9 mouse cellular contexts compared by ENCODE assay signal in the genomic region with DNA sequence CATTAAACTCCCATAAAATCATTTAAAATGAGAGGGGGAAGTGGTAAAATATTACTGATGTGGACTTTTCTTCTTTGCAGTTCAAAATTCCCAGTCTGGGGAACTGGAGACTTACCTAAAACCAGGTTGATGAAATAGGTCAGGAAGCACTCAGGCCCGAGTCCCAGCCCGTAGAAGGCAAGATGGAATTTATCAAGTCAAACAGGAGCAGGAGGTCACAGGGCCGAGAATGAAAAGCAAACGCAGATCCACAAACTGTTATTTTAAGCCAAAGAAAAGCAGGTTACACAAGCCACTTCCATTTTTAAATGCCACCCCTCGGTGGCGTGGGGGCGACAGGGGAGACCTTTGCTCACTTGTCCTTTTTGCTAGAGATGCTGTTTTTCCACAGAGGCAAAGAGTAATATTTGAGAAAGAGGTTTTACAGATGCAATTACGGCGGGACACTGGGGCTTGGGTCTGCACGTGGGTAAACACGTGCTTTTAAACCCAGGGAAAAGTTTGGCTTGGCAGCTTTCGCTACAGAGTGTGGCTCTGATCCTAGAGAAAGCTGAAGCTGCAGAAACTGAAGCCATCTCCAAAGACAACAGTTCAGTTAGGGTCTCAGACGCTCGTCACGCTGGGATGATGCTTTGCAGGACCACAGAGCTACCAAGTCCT.
DNase-seq lines count a peak whose midpoint lies in the region; ATAC-seq lines count a peak whose summit lies in the region.
"Had no signal": no experiment of that assay in that cellular context is flagged by ENCODE, and none has a peak within 500 bp of the region (broad histone marks: within the 10 kb centered on the region; RNA-seq: fewer than 3 reads in every experiment).

No protein-coding gene starts in this region.

- peak; percentile 30 for DNase-seq in hindbrain, embryonic 10.5 days (ENCODE audit: low spot score)
- DNase-seq in adrenal gland, postnatal 36 days = peak; percentile 12 to 38
- DNase-seq in thymus, postnatal 25 days = no peak
- no peak for DNase-seq in urinary bladder, adult 18-20 months (ENCODE audit: low spot score in 2 of 2)

- no peaks in the 10 kb centered on the region for H3K27me3 ChIP-seq in hindbrain, embryonic 10.5 days (ENCODE audit: insufficient read depth, poor library complexity, severe bottlenecking)
- no peaks in the 10 kb centered on the region for H3K27me3 ChIP-seq in hindbrain, embryonic 12.5 days
- H3K27me3 ChIP-seq in heart, embryonic 12.5 days (replicated peaks) = no peaks in the 10 kb centered on the region
- no peaks in the 10 kb centered on the region for H3K27me3 ChIP-seq in limb, embryonic 12.5 days

- H3K27ac ChIP-seq in hindbrain, embryonic 10.5 days = no peak overlapping the region
- no peak overlapping the region for H3K27ac ChIP-seq in hindbrain, embryonic 12.5 days
- no peak overlapping the region for H3K27ac ChIP-seq in heart, embryonic 12.5 days (ENCODE audit: poor library complexity, severe bottlenecking)
- peak overlapping the region; percentile 59; the same call in 1 of the 2 replicates for H3K27ac ChIP-seq in limb, embryonic 12.5 days

- WGBS in hindbrain, embryonic 10.5 days = 64% methylated on average over 15 of the region's 15 CpGs
- 62% methylated on average over 15 of the region's 15 CpGs for WGBS in hindbrain, embryonic 12.5 days
- 37% methylated on average over 15 of the region's 15 CpGs for WGBS in heart, embryonic 12.5 days
- 42% methylated on average over 15 of the region's 15 CpGs for WGBS in limb, embryonic 12.5 days

- no peaks in the 10 kb centered on the region for H3K36me3 ChIP-seq in hindbrain, embryonic 10.5 days
- no peaks in the 10 kb centered on the region for H3K36me3 ChIP-seq in hindbrain, embryonic 12.5 days
- no peaks in the 10 kb centered on the region for H3K36me3 ChIP-seq in heart, embryonic 12.5 days
- no peaks in the 10 kb centered on the region for H3K36me3 ChIP-seq in limb, embryonic 12.5 days

- ATAC-seq in hindbrain, embryonic 12.5 days (ENCODE audit: low FRiP score) = no peak
- peak; percentile 61; the same call in 1 of the 2 replicates for ATAC-seq in heart, embryonic 12.5 days (ENCODE audit: insufficient number of reproducible peaks, low FRiP score)
- ATAC-seq in limb, embryonic 12.5 days (ENCODE audit: insufficient number of reproducible peaks, insufficient read depth, low FRiP score, low TSS enrichment, low read depth) = no peak
- no peak for ATAC-seq in inflammation-experienced regulatory T-cells, adult 6 months

- no peak overlapping the region for H3K9ac ChIP-seq in hindbrain, embryonic 12.5 days
- peak overlapping the region; percentile 10; the same call in 1 of the 2 replicates for H3K9ac ChIP-seq in heart, embryonic 12.5 days
- no peak overlapping the region for H3K9ac ChIP-seq in limb, embryonic 12.5 days (replicated peaks)

- H3K4me2 ChIP-seq in hindbrain, embryonic 12.5 days (replicated peaks) = no peak overlapping the region
- 0 out of 2 replicates have a peak overlapping the region, but pooled peaks have one; percentile 12 for H3K4me2 ChIP-seq in heart, embryonic 12.5 days
- peak overlapping the region; percentile 19 for H3K4me2 ChIP-seq in limb, embryonic 12.5 days

- H3K4me1 ChIP-seq in hindbrain, embryonic 10.5 days (replicated peaks) = no peaks in the 10 kb centered on the region
- H3K4me1 ChIP-seq in hindbrain, embryonic 12.5 days = no peaks in the 10 kb centered on the region
- peaks cover 11% of the 10 kb centered on the region; the same call in 1 of the 2 replicates for H3K4me1 ChIP-seq in heart, embryonic 12.5 days (replicated peaks)
- H3K4me1 ChIP-seq in limb, embryonic 12.5 days (replicated peaks) = peaks cover 11% of the 10 kb centered on the region

- H3K9me3 ChIP-seq in hindbrain, embryonic 10.5 days = no peaks in the 10 kb centered on the region
- H3K9me3 ChIP-seq in hindbrain, embryonic 12.5 days (replicated peaks) = no peaks in the 10 kb centered on the region
- H3K9me3 ChIP-seq in heart, embryonic 12.5 days (replicated peaks) = no peaks in the 10 kb centered on the region
- no peaks in the 10 kb centered on the region for H3K9me3 ChIP-seq in limb, embryonic 12.5 days

- H3K4me3 ChIP-seq in hindbrain, embryonic 10.5 days = no peak overlapping the region
- H3K4me3 ChIP-seq in hindbrain, embryonic 12.5 days = no peak overlapping the region
- no peak overlapping the region for H3K4me3 ChIP-seq in heart, embryonic 12.5 days
- no peak overlapping the region for H3K4me3 ChIP-seq in limb, embryonic 12.5 days (replicated peaks)
- H3K4me3 ChIP-seq: myocyte had no signal

Comparison
In these comparisons a context has a peak if more than half of its experiments do, and no peak if none do; other contexts are left out.
1. DNase-seq: peak in hindbrain, embryonic 10.5 days (single experiment) and adrenal gland, postnatal 36 days (2 of 2); none in thymus, postnatal 25 days (single experiment) and urinary bladder, adult 18-20 months (0 of 2).